Mouse (Mus musculus): ENCODE measurements at regions not wholly inside any gene's neighbourhood (a gene's known extent, or its start where the extent isn't known, plus 50 kb on each side); places are given as distances from the start of the nearest gene placed in this dataset.

GRCm38 (mm10) chr10:68842023-68842735, 118.7 kb downstream of the Tmem26 start:
- DNase-seq (ENCODE audit: low spot score), result no peak

GRCm38 (mm10) chr10:68844066-68844465, 120.6 kb downstream of the Tmem26 start:
- no peak for DNase-seq (ENCODE audit: low spot score)

DNA sequence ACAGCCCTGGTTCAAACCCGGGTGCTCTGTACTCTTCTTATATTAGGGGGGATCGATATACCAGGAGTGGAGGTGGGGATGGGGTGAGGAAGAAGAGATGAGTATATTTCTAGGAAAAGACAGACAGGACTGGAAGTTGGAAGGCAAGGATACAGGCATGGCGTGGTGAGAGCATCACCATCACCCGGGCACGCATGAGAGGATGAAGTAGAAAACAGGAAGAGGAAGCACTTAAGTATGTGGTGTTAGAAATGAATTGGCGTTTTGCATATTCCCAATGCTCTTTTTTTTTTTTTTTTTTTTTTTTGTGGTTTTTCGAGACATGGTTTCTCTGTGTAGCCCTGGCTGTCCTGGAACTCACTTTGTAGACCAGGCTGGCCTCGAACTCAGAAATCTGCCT, 121.2 kb downstream of the Tmem26 start:
- no peak for DNase-seq (ENCODE audit: low spot score)

DNA sequence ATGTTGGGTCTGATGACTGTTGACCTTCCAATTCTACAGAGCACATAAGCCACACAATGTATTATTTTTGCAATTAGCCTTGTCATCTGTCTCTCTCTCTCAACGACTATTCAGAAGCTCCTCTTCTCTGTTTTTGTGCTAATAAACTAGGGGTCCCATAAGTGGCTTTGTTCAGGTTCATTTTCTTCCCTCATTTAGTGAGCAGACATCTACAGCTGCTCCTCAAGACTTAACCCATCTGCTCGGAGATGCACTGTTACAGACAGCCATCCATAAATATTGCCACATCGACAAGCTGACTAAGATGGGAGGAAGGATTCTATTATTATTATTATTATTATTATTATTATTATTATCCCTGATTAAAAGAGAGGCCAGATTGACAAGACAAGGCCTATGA, 127.7 kb downstream of the Tmem26 start:
- DNase-seq (ENCODE audit: low spot score), result no peak

DNA sequence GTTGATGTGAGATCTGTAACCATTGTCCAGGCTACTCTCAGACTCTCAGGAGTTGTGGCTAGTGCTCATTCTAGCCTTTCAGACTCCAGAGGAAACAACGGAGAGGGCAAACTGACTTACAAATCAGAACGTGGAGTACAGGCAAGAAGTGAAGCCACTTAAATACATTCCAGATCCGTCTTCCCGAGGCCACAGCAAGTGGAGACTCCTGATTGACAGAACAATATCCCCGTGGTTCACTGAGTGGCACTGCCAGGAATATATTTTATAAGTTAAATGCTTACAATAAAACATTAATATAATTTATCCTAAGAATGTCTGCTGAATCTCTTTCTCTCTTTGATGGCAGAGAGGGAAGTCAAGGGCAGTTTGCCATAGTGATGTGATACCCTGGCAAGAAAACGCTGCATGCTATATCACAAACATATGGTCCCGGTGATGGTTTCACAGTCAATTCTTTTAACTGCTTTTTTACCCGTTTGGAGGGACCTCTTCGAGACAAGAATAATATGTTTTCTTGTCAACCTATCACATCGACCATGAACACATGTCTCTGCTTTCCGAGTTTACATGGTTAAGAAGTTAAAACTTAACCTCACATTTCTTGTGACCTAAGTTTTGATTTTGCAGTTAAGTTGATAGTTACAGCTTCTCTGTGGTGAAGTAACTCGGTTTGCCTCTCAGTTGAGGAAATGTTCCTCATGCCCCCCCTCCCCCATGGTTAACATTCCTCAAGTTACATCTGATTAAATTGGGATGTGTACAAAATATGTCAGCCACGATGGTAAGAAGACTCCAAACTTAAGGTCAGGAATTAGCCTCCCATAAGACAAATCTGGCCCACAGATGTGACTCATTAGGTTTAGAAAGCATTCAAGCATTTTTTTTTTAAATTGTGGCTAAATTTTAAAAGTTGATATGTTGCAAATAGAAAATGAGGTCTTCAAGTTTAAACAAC, 132.8 kb downstream of the Tmem26 start:
- no peak for DNase-seq (ENCODE audit: low spot score)

DNA sequence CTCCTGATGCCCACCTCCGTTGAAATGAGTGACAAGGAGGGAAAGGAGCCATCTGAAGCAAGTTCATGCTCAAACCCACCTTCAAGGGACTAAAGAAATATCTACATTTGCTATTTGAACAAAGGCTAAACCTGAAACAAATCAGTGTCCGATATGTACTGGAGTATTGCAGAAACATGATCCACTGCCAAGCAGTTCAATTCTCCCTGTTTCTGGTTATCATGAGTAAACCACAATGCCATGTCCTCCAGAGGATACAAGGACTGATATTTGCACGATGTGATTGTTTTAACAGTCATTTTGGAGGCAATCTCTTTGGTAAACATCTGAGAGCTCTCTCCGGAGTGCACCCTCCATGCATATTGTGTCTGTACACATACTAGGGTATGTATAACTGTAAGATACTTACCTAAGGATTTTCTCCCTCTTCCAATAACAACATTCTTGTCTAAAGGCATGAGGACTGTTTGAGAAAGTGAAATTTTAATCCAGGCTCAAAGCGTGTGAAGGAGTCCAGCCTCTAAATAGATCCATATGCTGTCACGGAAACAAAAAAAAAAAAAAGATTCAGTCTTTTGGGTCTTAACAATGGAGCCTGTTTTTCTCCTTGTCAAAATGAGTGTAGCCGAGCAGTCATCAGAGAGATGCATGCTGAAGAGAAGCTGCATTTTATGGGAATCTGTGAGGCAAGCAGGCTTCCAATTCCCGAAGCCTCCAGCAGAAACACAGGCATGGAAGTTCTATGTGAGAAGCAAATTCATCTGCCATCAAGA, 141.3 kb downstream of the Tmem26 start:
- DNase-seq (ENCODE audit: low spot score), result no peak

DNA sequence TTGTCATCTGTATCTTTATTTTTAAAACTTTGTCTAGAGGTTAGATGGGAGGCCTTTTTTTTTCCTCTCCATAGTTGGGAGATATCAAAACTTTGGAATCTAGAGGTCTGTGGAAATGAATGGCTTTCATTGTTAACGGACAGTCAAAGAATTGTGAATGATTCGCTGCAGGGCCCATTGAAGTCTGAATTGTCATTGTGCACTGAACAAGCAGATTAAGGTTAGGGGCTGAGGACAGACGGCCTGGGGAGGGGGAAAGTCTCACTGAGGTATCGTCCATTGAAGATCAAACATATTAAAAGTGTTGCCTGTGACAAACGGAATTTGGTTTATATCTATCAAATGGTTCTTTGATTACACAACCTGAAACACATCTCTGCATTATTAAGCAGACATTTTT, 142.3 kb downstream of the Tmem26 start:
- DNase-seq (ENCODE audit: low spot score), result no peak

GRCm38 (mm10) chr10:68867361-68867760, 143.9 kb downstream of the Tmem26 start:
- no peak for DNase-seq (ENCODE audit: low spot score)

DNA sequence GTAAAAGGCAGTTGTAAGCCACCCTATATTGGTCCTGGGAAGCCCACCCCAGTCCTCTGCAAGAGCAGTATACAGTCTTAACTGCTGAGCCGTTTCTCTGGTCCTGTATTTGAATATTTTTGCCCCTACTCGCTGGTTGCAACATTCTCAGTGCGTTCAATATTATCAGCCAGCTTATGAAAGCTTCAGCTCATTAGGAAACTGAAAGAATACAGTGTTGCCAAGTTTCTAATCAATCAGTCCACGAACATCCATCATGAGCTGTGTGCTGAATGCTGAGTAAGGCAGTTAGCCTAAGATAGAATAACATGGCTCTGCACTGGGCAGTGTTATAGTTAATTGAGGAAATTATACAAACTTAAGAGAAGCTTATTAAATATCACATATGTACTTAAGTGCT, 148.7 kb downstream of the Tmem26 start:
- no peak for DNase-seq (ENCODE audit: low spot score)

GRCm38 (mm10) chr10:68875641-68876040, 152.2 kb downstream of the Tmem26 start:
- DNase-seq (ENCODE audit: low spot score), result no peak

GRCm38 (mm10) chr10:68893100-68893841, 169.8 kb downstream of the Tmem26 start:
- DNase-seq (ENCODE audit: low spot score), result no peak

GRCm38 (mm10) chr10:68894121-68894520, 170.7 kb downstream of the Tmem26 start:
- no peak for DNase-seq (ENCODE audit: low spot score)

- no peak for DNase-seq (ENCODE audit: low spot score)
Observed at GRCm38 (mm10) chr10:68897524-68897923, 174.1 kb downstream of the Tmem26 start.

- DNase-seq (ENCODE audit: low spot score), result no peak
Observed at GRCm38 (mm10) chr10:68901168-68901567, 177.7 kb downstream of the Tmem26 start.

DNA sequence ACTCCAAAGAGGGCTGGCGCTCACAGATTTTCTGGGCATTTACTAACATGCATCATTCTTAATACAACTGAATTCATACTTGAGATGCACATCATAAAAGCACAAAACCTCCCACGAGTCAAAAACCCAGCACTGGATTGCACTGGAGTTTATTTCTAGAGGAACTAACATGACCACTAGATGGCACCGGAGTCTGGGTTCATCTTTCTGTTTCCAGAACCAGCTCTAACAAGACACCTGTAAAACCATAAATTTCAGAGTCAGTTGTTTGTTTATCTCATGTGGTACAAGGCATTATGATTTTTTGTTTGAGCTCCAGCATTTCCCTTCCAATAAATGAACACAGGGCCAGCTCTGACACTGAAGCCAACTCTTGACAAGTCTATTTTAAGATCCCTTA, 179.2 kb downstream of the Tmem26 start:
- no peak for DNase-seq (ENCODE audit: low spot score)

DNA sequence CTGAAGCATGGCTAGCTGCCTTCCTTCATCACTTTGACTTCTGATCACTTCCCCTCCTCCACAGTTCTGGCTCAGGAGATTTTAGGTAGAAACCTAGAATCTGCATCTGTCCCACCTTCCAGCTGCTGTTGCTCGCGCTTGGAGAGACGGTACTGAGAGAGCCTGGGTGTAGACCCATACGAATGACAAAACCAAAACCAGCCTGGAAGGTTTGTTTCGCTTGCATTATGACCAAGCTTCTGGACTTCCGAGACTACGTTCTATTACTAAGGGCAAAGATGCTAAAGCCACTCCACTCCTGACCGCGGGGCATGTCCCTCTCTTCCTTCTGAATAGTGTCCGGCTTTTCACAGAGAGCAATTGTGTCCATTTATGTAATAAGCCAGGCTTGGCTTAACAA, 180.9 kb downstream of the Tmem26 start:
- no peak for DNase-seq (ENCODE audit: low spot score)

- DNase-seq (ENCODE audit: low spot score), result no peak
Observed at GRCm38 (mm10) chr10:68908236-68908635, 184.8 kb downstream of the Tmem26 start.

GRCm38 (mm10) chr10:68909018-68909417, 185.6 kb downstream of the Tmem26 start:
- no peak for DNase-seq (ENCODE audit: low spot score)

GRCm38 (mm10) chr10:68916147-68916546, 192.7 kb downstream of the Tmem26 start:
- DNase-seq (ENCODE audit: low spot score), result no peak

- no peak for DNase-seq (ENCODE audit: low spot score)
Observed at GRCm38 (mm10) chr10:68935843-68936242, 212.4 kb downstream of the Tmem26 start.

DNA sequence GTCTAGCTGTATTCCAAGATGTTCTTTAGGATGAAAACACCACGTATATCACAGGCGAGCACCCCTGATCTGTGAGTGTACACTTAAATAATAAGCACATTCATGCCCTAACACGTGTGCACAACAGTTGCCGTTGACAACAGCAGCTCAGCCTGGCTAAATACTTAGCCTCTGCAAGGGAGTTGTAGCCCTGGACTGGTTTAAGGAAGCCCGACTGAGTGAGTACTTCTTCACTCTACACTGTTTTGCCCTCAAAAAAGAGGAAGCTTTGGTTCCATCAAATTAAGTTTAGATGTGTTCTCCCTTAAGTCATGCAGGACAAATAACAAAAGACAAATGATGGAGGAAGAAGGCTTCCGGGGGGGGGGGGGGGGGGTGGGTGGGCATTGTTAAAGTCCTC, 208.0 kb upstream of the Rhobtb1 start:
- no peak for DNase-seq (ENCODE audit: low spot score)

GRCm38 (mm10) chr10:68956539-68956938, 194.7 kb upstream of the Rhobtb1 start:
- no peak for DNase-seq (ENCODE audit: low spot score)
